ENCODE assay signal across 8 mouse cellular contexts in the genomic region with DNA sequence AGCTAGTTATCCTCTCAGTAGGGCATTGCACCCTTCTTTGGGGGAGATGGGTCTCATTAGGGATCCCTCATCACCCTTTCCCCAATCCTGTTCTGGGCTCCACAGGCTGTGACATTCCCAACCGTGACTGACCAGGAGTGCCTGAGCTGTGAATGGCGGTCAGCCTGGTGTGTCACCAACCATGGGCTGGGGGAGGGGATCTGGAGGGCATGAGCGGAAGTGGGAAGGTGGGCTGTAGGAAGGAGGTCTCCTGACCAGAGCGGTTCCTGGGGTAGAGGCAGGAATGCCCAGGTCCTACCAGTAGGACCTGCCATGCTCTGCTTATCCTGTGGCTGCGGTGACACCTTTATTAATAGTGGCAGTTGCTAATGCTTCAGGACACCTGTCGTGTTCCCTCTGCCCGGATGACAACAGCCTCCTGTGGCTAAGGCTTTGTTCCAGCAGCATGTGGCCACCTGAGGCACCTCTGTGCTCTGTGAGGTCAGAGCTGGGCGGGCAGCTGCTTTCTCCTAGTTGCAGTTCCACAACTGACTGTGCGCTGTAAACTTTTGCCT. TPM values are rescaled to one million over a fixed set of nuclear protein-coding genes. Genes with fewer than 3 reads are reported as not detected.
A peak's percentile ranks its signal among the peaks of the same experiment; 100 is the strongest.
DNase-seq lines count a peak whose midpoint lies in the region; ATAC-seq and TF ChIP-seq lines count a peak whose summit lies in the region.

No protein-coding gene starts in this region.

- TF ChIP-seq POLR2A in kidney, adult 2 months (IDR thresholded peaks at IDR 0.05; ENCODE audit: low read depth, low read length): no peak
- TF ChIP-seq POLR2A in bone marrow, adult 2 months (IDR thresholded peaks at IDR 0.05; ENCODE audit: borderline replicate concordance, control insufficient read depth, low read depth, low read length): no peak

- no peak for TF ChIP-seq CTCF in kidney, adult 2 months (conservative IDR thresholded peaks at IDR 0.05; ENCODE audit: insufficient read depth, insufficient read length, low read depth, low read length)
- TF ChIP-seq CTCF in bone marrow, adult 2 months (IDR thresholded peaks at IDR 0.05; ENCODE audit: control insufficient read depth, insufficient read depth, low read length): no peak

- WGBS in kidney, adult 2 months: 31% methylated on average over 9 of the region's 9 CpGs
- WGBS in bone marrow, adult 2 months: 51% methylated on average over 9 of the region's 9 CpGs
- 22% methylated on average over 9 of the region's 9 CpGs for WGBS in hindbrain, embryonic 10.5 days
- 22% methylated on average over 9 of the region's 9 CpGs for WGBS in midbrain, embryonic 10.5 days

- no peaks in the 10 kb centered on the region for H3K9me3 ChIP-seq in hindbrain, embryonic 10.5 days
- H3K9me3 ChIP-seq in midbrain, embryonic 10.5 days (replicated peaks): no peaks in the 10 kb centered on the region

- H3K36me3 ChIP-seq in kidney, adult 2 months (ENCODE audit: control insufficient read depth, insufficient read depth, low read length): no peaks in the 10 kb centered on the region
- peaks cover 17% of the 10 kb centered on the region; the same call in 1 of the 2 replicates for H3K36me3 ChIP-seq in hindbrain, embryonic 10.5 days
- no peaks in the 10 kb centered on the region; the same call in 1 of the 2 replicates for H3K36me3 ChIP-seq in midbrain, embryonic 10.5 days

- H3K27ac ChIP-seq in kidney, adult 2 months (ENCODE audit: insufficient read depth, low read depth, low read length): no peak overlapping the region
- no peak overlapping the region for H3K27ac ChIP-seq in bone marrow, adult 2 months (ENCODE audit: control insufficient read depth, insufficient read depth, low read depth, low read length, poor library complexity)
- H3K27ac ChIP-seq in hindbrain, embryonic 10.5 days: peak overlapping the region; percentile 60
- peak overlapping the region; percentile 64 for H3K27ac ChIP-seq in midbrain, embryonic 10.5 days (replicated peaks)

- peaks cover 21% of the 10 kb centered on the region for H3K4me1 ChIP-seq in kidney, adult 2 months (ENCODE audit: control insufficient read depth, insufficient read depth, low read length)
- no peaks in the 10 kb centered on the region for H3K4me1 ChIP-seq in bone marrow, adult 2 months (ENCODE audit: control insufficient read depth, insufficient read depth, low read length)
- peaks cover 84% of the 10 kb centered on the region for H3K4me1 ChIP-seq in hindbrain, embryonic 10.5 days (replicated peaks)
- peaks cover 77% of the 10 kb centered on the region for H3K4me1 ChIP-seq in midbrain, embryonic 10.5 days

- peak overlapping the region; percentile 74 for H3K4me3 ChIP-seq in kidney, adult 2 months (ENCODE audit: insufficient read depth, low read depth, low read length)
- H3K4me3 ChIP-seq in bone marrow, adult 2 months (replicated peaks; ENCODE audit: control insufficient read depth, low read depth, low read length): peak overlapping the region; percentile 40
- peak overlapping the region; percentile 54 for H3K4me3 ChIP-seq in hindbrain, embryonic 10.5 days
- H3K4me3 ChIP-seq in midbrain, embryonic 10.5 days: peak overlapping the region; percentile 62

- DNase-seq in kidney, adult 2 months: no peak
- DNase-seq in kidney, postnatal 36 days: no peak
- no peak for DNase-seq in hindbrain, embryonic 10.5 days (ENCODE audit: low spot score)
- DNase-seq in midbrain, embryonic 10.5 days (ENCODE audit: low spot score): no peak
- DNase-seq in adrenal gland, postnatal 25 days: no peak

- no peaks in the 10 kb centered on the region for H3K27me3 ChIP-seq in kidney, adult 2 months (replicated peaks; ENCODE audit: control insufficient read depth, insufficient read depth, low read length)
- H3K27me3 ChIP-seq in hindbrain, embryonic 10.5 days (ENCODE audit: insufficient read depth, poor library complexity, severe bottlenecking): no peaks in the 10 kb centered on the region
- H3K27me3 ChIP-seq in midbrain, embryonic 10.5 days (ENCODE audit: low read depth, poor library complexity, severe bottlenecking): no peaks in the 10 kb centered on the region

- no peak for ATAC-seq in megakaryocyte-erythroid progenitor cell, adult 5-6 weeks (replicated peaks; ENCODE audit: low FRiP score, low TSS enrichment, poor library complexity, severe bottlenecking)
- no peak for ATAC-seq in granulocyte monocyte progenitor cell, adult 5-6 weeks (replicated peaks; ENCODE audit: poor library complexity, severe bottlenecking)

RNA-seq across cellular contexts. Expression of gene Ncs1, which starts 13.8 kb away (rescaled TPM):
- polyA plus RNA-seq in kidney, adult 2 months (2012; rRNA removed): 3.5 and 3.9 TPM in 2 replicates
- 0.49 TPM in 1 of 2 replicates, not detected in the other for polyA plus RNA-seq in bone marrow, adult 2 months (2011; ENCODE audit: insufficient read depth, insufficient read length, low replicate concordance, missing spikeins)
- 49.7 and 65.9 TPM in 2 replicates for polyA plus RNA-seq in hindbrain, embryonic 10.5 days (2016; fragmentation: Nextera tagmentation; extraction: Ambion mirVana)
- polyA plus RNA-seq in midbrain, embryonic 10.5 days (2016; fragmentation: Nextera tagmentation; extraction: Ambion mirVana): 48.6 and 66.5 TPM in 2 replicates
- total RNA-seq in megakaryocyte-erythroid progenitor cell, adult 5-6 weeks (2014; fragmentation: Nextera tagmentation): 1.5 and 1.7 TPM in 2 replicates
- 0.99 and 1.6 TPM in 2 replicates for total RNA-seq in megakaryocyte-erythroid progenitor cell, adult 5-6 weeks (2017)
- 2.1 and 4.6 TPM in 2 replicates for total RNA-seq in granulocyte monocyte progenitor cell, adult 5-6 weeks (2014; fragmentation: Nextera tagmentation)
- total RNA-seq in granulocyte monocyte progenitor cell, adult 5-6 weeks (2017): 2.5 and 3.2 TPM in 2 replicates
- total RNA-seq in adrenal gland, postnatal 25 days (2021): 2.9 and 4.1 TPM in 2 replicates

RNA-seq across cellular contexts. Expression of gene Hmcn2, which starts 54.8 kb away (rescaled TPM):
- 14.3 and 16.4 TPM in 2 replicates for polyA plus RNA-seq in kidney, adult 2 months (2012; rRNA removed)
- polyA plus RNA-seq in bone marrow, adult 2 months (2011; ENCODE audit: insufficient read depth, insufficient read length, low replicate concordance, missing spikeins): 0.52 and 1.6 TPM in 2 replicates
- polyA plus RNA-seq in hindbrain, embryonic 10.5 days (2016; fragmentation: Nextera tagmentation; extraction: Ambion mirVana): 0.21 TPM in 1 of 2 replicates, not detected in the other
- polyA plus RNA-seq in midbrain, embryonic 10.5 days (2016; fragmentation: Nextera tagmentation; extraction: Ambion mirVana): 0.06 TPM in 1 of 2 replicates, not detected in the other
- 0.85 TPM in 1 of 2 replicates, not detected in the other for total RNA-seq in megakaryocyte-erythroid progenitor cell, adult 5-6 weeks (2014; fragmentation: Nextera tagmentation)
- total RNA-seq in megakaryocyte-erythroid progenitor cell, adult 5-6 weeks (2017): not detected in 2 replicates
- 0.09 TPM in 1 of 2 replicates, not detected in the other for total RNA-seq in granulocyte monocyte progenitor cell, adult 5-6 weeks (2014; fragmentation: Nextera tagmentation)
- 0.15 TPM in 1 of 2 replicates, not detected in the other for total RNA-seq in granulocyte monocyte progenitor cell, adult 5-6 weeks (2017)
- total RNA-seq in adrenal gland, postnatal 25 days (2021): 0.76 and 1.9 TPM in 2 replicates

Comparison
In these comparisons a context has a peak if more than half of its experiments do, and no peak if none do; other contexts are left out.
1. H3K27ac ChIP-seq: peak in hindbrain, embryonic 10.5 days (single experiment) and midbrain, embryonic 10.5 days (single experiment); none in kidney, adult 2 months (single experiment) and bone marrow, adult 2 months (single experiment).
2. RNA of gene Ncs1, which starts 13.8 kb away (polyA plus RNA-seq): 49.7 to 65.9 TPM in hindbrain, embryonic 10.5 days and 48.6 to 66.5 TPM in midbrain, embryonic 10.5 days; 3.5 to 3.9 TPM in kidney, adult 2 months and 0.49 TPM in bone marrow, adult 2 months; every median in the first group is over 10 times any median in the second.
3. Peak in every context shown above with its lines, with median percentiles within 50 percentile points of each other: H3K4me3 ChIP-seq.